In genomic region chr3:32398175-32398538, GRCm38 (mm10) we compare ENCODE assay signal across 8 mouse cellular contexts. TPM values are rescaled to one million over a fixed set of nuclear protein-coding genes. Genes with fewer than 3 reads are reported as not detected.
DNase-seq lines count a peak whose midpoint lies in the region; ATAC-seq and TF ChIP-seq lines count a peak whose summit lies in the region.

No protein-coding gene starts in this region.

- peak overlapping the region; percentile 77 for H3K4me2 ChIP-seq in hindbrain, embryonic 15.5 days
- H3K4me2 ChIP-seq in midbrain, embryonic 15.5 days = peak overlapping the region; percentile 67

- no peaks in the 10 kb centered on the region for H3K27me3 ChIP-seq in hindbrain, embryonic 15.5 days
- no peaks in the 10 kb centered on the region for H3K27me3 ChIP-seq in midbrain, embryonic 15.5 days (replicated peaks)
- no peaks in the 10 kb centered on the region for H3K27me3 ChIP-seq in thymus, adult 2 months (ENCODE audit: control insufficient read depth, insufficient read depth, low read length)

- H3K9ac ChIP-seq in hindbrain, embryonic 15.5 days = peak overlapping the region; percentile 97
- H3K9ac ChIP-seq in midbrain, embryonic 15.5 days = peak overlapping the region; percentile 92

- DNase-seq in layer of hippocampus, adult 2 months (ENCODE audit: low spot score in 2 of 2) = no peak
- no peak for DNase-seq in layer of hippocampus, adult 8-10 months (ENCODE audit: low spot score in 2 of 2)
- no peak for DNase-seq in adrenal gland, postnatal 14 days
- no peak for DNase-seq in B cell, adult 2 months
- DNase-seq in thymus, adult 2 months = no peak

- TF ChIP-seq CTCF in layer of hippocampus, adult 2 months (conservative IDR thresholded peaks at IDR 0.05) = peak; percentile 37; the same call in 1 of the 2 replicates
- TF ChIP-seq CTCF in thymus, adult 2 months (IDR thresholded peaks at IDR 0.05; ENCODE audit: borderline replicate concordance, control insufficient read depth, extremely low read depth, insufficient read depth, low read length, poor library complexity) = no peak

- ATAC-seq in hindbrain, embryonic 15.5 days (ENCODE audit: low FRiP score, low read depth) = no peak
- ATAC-seq in midbrain, embryonic 15.5 days (replicated peaks) = no peak

- 1% methylated on average over 7 of the region's 7 CpGs for WGBS in hindbrain, embryonic 15.5 days
- under 1% methylated on average over 7 of the region's 7 CpGs for WGBS in midbrain, embryonic 15.5 days
- WGBS in thymus, adult 2 months = 2% methylated on average over 7 of the region's 7 CpGs

- H3K36me3 ChIP-seq in hindbrain, embryonic 15.5 days = no peaks in the 10 kb centered on the region
- H3K36me3 ChIP-seq in midbrain, embryonic 15.5 days (replicated peaks) = no peaks in the 10 kb centered on the region
- no peaks in the 10 kb centered on the region for H3K36me3 ChIP-seq in thymus, adult 2 months (ENCODE audit: control insufficient read depth, insufficient read depth, low read length)

- peaks cover 17% of the 10 kb centered on the region for H3K4me1 ChIP-seq in brown adipose tissue, adult 24 weeks (ENCODE audit: control insufficient read depth, insufficient read depth, insufficient read length, low read length)
- peaks cover 39% of the 10 kb centered on the region for H3K4me1 ChIP-seq in hindbrain, embryonic 15.5 days (replicated peaks)
- peaks cover 30% of the 10 kb centered on the region for H3K4me1 ChIP-seq in midbrain, embryonic 15.5 days
- H3K4me1 ChIP-seq in thymus, adult 2 months (replicated peaks; ENCODE audit: control insufficient read depth, insufficient read depth, low read length) = peaks cover 12% of the 10 kb centered on the region

- no peaks in the 10 kb centered on the region for H3K9me3 ChIP-seq in hindbrain, embryonic 15.5 days
- H3K9me3 ChIP-seq in midbrain, embryonic 15.5 days = no peaks in the 10 kb centered on the region

- TF ChIP-seq POLR2A in thymus, adult 2 months (IDR thresholded peaks at IDR 0.05; ENCODE audit: control insufficient read depth, extremely low read depth, insufficient read depth, low read length, poor library complexity) = no peak

- H3K4me3 ChIP-seq in layer of hippocampus, adult 2 months = peak overlapping the region; percentile 63
- peak overlapping the region; percentile 88 for H3K4me3 ChIP-seq in brown adipose tissue, adult 24 weeks (ENCODE audit: insufficient read depth, low read depth, low read length)
- peak overlapping the region; percentile 83 for H3K4me3 ChIP-seq in hindbrain, embryonic 15.5 days
- H3K4me3 ChIP-seq in midbrain, embryonic 15.5 days = peak overlapping the region; percentile 76
- H3K4me3 ChIP-seq in thymus, adult 2 months (ENCODE audit: control insufficient read depth, insufficient read depth, low read length) = no peak overlapping the region

- H3K27ac ChIP-seq in layer of hippocampus, adult 2 months = peak overlapping the region; percentile 97
- H3K27ac ChIP-seq in brown adipose tissue, adult 24 weeks (replicated peaks; ENCODE audit: low read depth, low read length) = no peak overlapping the region
- H3K27ac ChIP-seq in hindbrain, embryonic 15.5 days (replicated peaks) = peak overlapping the region; percentile 96
- peak overlapping the region; percentile 95 for H3K27ac ChIP-seq in midbrain, embryonic 15.5 days
- no peak overlapping the region for H3K27ac ChIP-seq in thymus, adult 2 months (ENCODE audit: control insufficient read depth, insufficient read depth, low read length)

RNA-seq across cellular contexts. Expression of gene Pik3ca, which starts 0.7 kb away (rescaled TPM):
- total RNA-seq in layer of hippocampus, adult 2 months (2021) = 10 to 100 TPM; 47.8 to 51.9 TPM
- 10 to 100 TPM; 38.7 to 55.6 (median 43.9) TPM for total RNA-seq in layer of hippocampus, adult 8-10 months (2022)
- polyA plus RNA-seq in brown adipose tissue, adult 24 weeks (2012; ENCODE audit: insufficient read depth, insufficient read length, missing spikeins) = 14.3 and 17.7 TPM in 2 replicates
- polyA plus RNA-seq in hindbrain, embryonic 15.5 days (2015; fragmentation: Nextera tagmentation; extraction: Ambion mirVana) = 10.8 and 12.8 TPM in 2 replicates
- polyA plus RNA-seq in midbrain, embryonic 15.5 days (2015; fragmentation: Nextera tagmentation; extraction: Ambion mirVana) = 12.8 and 13.6 TPM in 2 replicates
- 49.5 and 54.0 TPM in 2 replicates for total RNA-seq in adrenal gland, postnatal 14 days (2021)
- polyA plus RNA-seq in thymus, adult 2 months (2012; rRNA removed) = 9.4 and 10.2 TPM in 2 replicates

RNA-seq across cellular contexts. Expression of gene Zmat3, which starts 32.3 kb away (rescaled TPM):
- 10 to 100 TPM; 58.2 to 59.9 TPM for total RNA-seq in layer of hippocampus, adult 2 months (2021)
- total RNA-seq in layer of hippocampus, adult 8-10 months (2022) = 10 to 100 TPM; 56.5 to 67.2 (median 59.4) TPM
- 2.9 and 3.5 TPM in 2 replicates for polyA plus RNA-seq in brown adipose tissue, adult 24 weeks (2012; ENCODE audit: insufficient read depth, insufficient read length, missing spikeins)
- polyA plus RNA-seq in hindbrain, embryonic 15.5 days (2015; fragmentation: Nextera tagmentation; extraction: Ambion mirVana) = 7.9 and 8.2 TPM in 2 replicates
- 7.0 and 8.0 TPM in 2 replicates for polyA plus RNA-seq in midbrain, embryonic 15.5 days (2015; fragmentation: Nextera tagmentation; extraction: Ambion mirVana)
- 15.9 and 16.7 TPM in 2 replicates for total RNA-seq in adrenal gland, postnatal 14 days (2021)
- 9.0 and 10.1 TPM in 2 replicates for polyA plus RNA-seq in thymus, adult 2 months (2012; rRNA removed)

Comparison
In these comparisons a context has a peak if more than half of its experiments do, and no peak if none do; other contexts are left out.
1. H3K27ac ChIP-seq: peak in layer of hippocampus, adult 2 months (single experiment), hindbrain, embryonic 15.5 days (single experiment) and midbrain, embryonic 15.5 days (single experiment); none in brown adipose tissue, adult 24 weeks (single experiment) and thymus, adult 2 months (single experiment).